Mouse (Mus musculus) megakaryocyte, embryonic 14.5 days (primary cell): ENCODE measurements around the gene Cpt1c.

Source experiments
- FLI1 ChIP-seq: IDR thresholded peaks from 2 replicates; pipeline ENCODE4 v1.6.1; 2012; ENCODE audit warnings: low read length, inconsistent platforms, mixed read lengths
- GATA1 ChIP-seq: IDR thresholded peaks from 3 replicates; pipeline ENCODE4 v1.6.1; 2012; ENCODE audit warnings: mixed read lengths, low read length, inconsistent platforms, borderline replicate concordance

DNA sequence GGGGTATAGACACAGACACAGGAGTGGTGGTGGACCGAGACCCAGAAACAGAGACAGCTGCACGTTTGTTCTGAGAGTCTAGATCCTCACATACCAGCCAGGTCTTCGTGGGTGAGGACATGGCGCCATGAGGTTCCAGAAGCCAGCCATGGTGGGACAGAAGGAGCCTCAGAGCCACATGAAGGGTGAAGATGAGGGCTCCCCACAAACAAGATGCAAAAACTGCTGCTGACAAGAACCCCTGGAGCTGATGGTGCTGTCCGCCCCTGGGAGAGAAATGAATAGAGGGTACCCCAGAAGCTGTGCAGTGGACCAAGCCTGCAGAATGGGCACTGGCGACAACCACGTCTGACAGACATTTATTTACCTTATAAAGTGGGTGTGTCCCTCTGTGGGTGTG lies 3.5 kb downstream of the Cpt1c start:
- no peak for TF ChIP-seq GATA1
- no peak for TF ChIP-seq FLI1
